Mouse (Mus musculus): ENCODE results near the gene Tsnaxip1.

DNA sequence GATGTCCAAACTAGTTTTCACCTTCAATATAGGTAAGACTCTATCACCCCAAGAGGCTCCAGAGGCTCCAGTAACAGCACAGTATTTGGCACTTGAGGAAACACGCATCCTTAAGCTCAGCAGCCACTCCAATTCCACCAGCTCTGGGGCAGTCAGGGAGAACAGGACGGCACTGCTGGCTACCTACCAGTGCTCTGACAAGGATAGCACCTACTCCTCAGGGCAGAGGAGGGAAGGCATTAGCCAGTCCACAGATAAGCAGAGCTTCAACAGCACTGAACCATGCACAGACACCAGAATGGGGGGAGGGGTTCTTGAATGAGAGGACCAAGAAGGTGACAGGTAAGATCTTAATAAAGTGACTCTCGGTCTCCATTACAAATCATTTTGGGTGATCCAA, 7.9 kb upstream of the Tsnaxip1 start:
- TF ChIP-seq POLR2A (IDR thresholded peaks at IDR 0.05; ENCODE audit: low read depth, low read length) (no peak), CTCF (conservative IDR thresholded peaks at IDR 0.05; ENCODE audit: insufficient read depth, insufficient read length, low read depth, low read length) (no peak)
